Mouse (Mus musculus) intestine, embryonic 16.5 days (tissue): Measurements from ENCODE around the gene Phf11c. TPM values are rescaled to one million over a fixed set of nuclear protein-coding genes. Genes with fewer than 3 reads are reported as not detected.
"Not testable (repeated sequence)": the region's sequence is repeated elsewhere in the genome, so short reads cannot be mapped to it uniquely, and the experiment has no call there.

Experiments
- ATAC-seq: fragments of 200-750 bp; cut with Nextera tagmentation; 2 replicates; pipeline ENCODE4 v1.8.0; 2017; ENCODE audit warnings: moderate TSS enrichment, moderate library complexity
- H3K27ac ChIP-seq: fragments of 300-500 bp; sonication (generic); 2 replicates; pipeline ENCODE4 v1.5.1; 2014; ENCODE audit warnings: mild to moderate bottlenecking, low read length
- H3K27me3 ChIP-seq: fragments of 300-500 bp; sonication (generic); replicated peaks from 2 replicates; pipeline ENCODE4 v1.6.1; 2014; ENCODE audit warnings: low read length, control low read depth, mixed read lengths; ENCODE audit not compliant: control insufficient read depth, insufficient read depth
- H3K36me3 ChIP-seq: fragments of 300-500 bp; sonication (generic); 2 replicates; pipeline ENCODE4 v1.6.1; 2014; ENCODE audit warnings: low read length, control low read depth; ENCODE audit not compliant: control insufficient read depth, insufficient read depth
- H3K4me1 ChIP-seq: fragments of 300-500 bp; sonication (generic); 2 replicates; pipeline ENCODE4 v1.6.1; 2014; ENCODE audit warnings: low read length, control low read depth, mixed read lengths; ENCODE audit not compliant: control insufficient read depth, insufficient read depth
- H3K4me2 ChIP-seq: fragments of 300-500 bp; sonication (generic); 2 replicates; pipeline ENCODE4 v1.6.1; 2014; ENCODE audit warnings: low read depth, low read length, control low read depth
- H3K4me3 ChIP-seq: fragments of 300-500 bp; sonication (generic); 2 replicates; pipeline ENCODE4 v1.5.1; 2014; ENCODE audit warnings: mild to moderate bottlenecking, low read length
- H3K9ac ChIP-seq: fragments of 300-500 bp; sonication (generic); 2 replicates; pipeline ENCODE4 v1.6.1; 2014; ENCODE audit warnings: low read depth, low read length
- H3K9me3 ChIP-seq: fragments of 300-500 bp; sonication (generic); 2 replicates; pipeline ENCODE4 v1.6.1; 2016; ENCODE audit warnings: low read length, control low read depth; ENCODE audit not compliant: control insufficient read depth
- WGBS: fragments of 180-500 bp; shearing (Covaris S2); extraction: QIAGEN DNeasy Blood & Tissue Kit; methylation state at CpG from one replicate; pipeline ENCODE4 v1.1.7; 2014; 5-methylcytosine and 5-hydroxymethylcytosine counted together
- polyA plus RNA-seq: library from polyadenylated mRNA; unstranded; fragments of >200 nt; fragmentation: Nextera tagmentation; extraction: Ambion mirVana; gene quantifications from 2 replicates; pipeline ENCODE4 v1.2.1, GENCODE M21; 2015

Phf11c gene
- polyA plus RNA-seq, 1 experiment from 2014 or later, result 0.57 TPM

DNA sequence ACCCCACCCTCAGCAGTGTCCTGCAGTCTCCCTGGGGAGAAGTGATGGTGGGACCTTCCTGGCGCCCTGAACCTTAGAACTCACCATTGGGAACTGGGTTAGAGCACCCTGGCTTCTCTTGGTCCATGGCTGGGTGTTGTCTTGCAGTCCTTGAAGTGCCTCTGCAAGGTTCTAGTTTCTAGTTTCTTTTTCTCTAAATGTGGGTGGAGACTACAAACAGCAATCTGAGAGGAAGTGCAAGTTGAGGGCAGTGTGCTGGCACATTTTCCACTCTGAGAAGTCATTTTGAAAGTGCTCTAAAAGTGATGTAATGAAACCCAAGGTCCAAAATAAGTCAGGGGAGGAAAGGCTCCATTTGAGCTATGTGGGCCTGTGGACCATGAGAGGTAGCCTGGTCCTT, 54.0 kb downstream of the Phf11c start, which contains the start of gene Phf11b:
TSS of gene Phf11b (minus strand) at position 163 of the 400 bp plus-strand sequence.
- not testable (repeated sequence) for H3K4me3 ChIP-seq, H3K36me3 ChIP-seq, H3K27ac ChIP-seq, H3K9ac ChIP-seq, ATAC-seq, H3K4me1 ChIP-seq, H3K27me3 ChIP-seq, H3K4me2 ChIP-seq, H3K9me3 ChIP-seq
- WGBS, result 64% methylated on average over 1 of the region's 1 CpGs

DNA sequence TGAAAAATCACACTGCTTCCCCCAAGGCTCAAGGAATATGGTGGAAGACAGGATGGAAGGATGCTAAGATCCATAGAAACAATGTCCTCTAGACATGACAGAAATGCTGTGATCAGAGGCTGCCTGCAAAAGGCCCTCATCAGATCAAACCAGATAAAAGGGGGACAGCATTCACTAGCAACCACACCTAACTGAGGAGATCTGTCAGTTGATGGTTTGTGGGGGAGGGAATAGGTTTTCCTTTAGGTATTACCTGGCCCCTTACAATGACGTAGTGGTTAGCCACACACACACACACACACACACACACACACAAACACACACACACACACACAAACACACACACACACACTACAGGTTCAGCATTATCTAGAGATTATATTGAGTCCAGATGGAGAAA, 55.6 kb downstream of the Phf11c start:
- H3K4me2 ChIP-seq, result no peak overlapping the region
- ATAC-seq, result no peak
- no peak overlapping the region for H3K27ac ChIP-seq
- H3K27me3 ChIP-seq, result no peaks in the 10 kb centered on the region
- no peaks in the 10 kb centered on the region for H3K9me3 ChIP-seq
- 90% methylated on average over 1 of the region's 1 CpGs for WGBS
- H3K4me1 ChIP-seq, result no peaks in the 10 kb centered on the region
- no peak overlapping the region for H3K4me3 ChIP-seq
- H3K9ac ChIP-seq, result no peak overlapping the region
- H3K36me3 ChIP-seq, result no peaks in the 10 kb centered on the region

- H3K36me3 ChIP-seq, H3K4me1 ChIP-seq, H3K27me3 ChIP-seq, ATAC-seq, H3K9ac ChIP-seq, H3K27ac ChIP-seq, H3K9me3 ChIP-seq, H3K4me2 ChIP-seq, H3K4me3 ChIP-seq: not testable (repeated sequence)
- WGBS, result 89% methylated on average over 3 of the region's 3 CpGs
Observed at GRCm38 (mm10) chr14:59336056-59336455, 59.1 kb downstream of the Phf11c start.

Other genes starting within 250 kb of the Phf11c start
- gene Gm5142, start 216.6 kb downstream of the Phf11c start, polyA plus RNA-seq, result not detected in 2 replicates
- 46.4 and 51.0 TPM in 2 replicates for gene Rcbtb1, start 194.2 kb downstream of the Phf11c start, polyA plus RNA-seq
- not detected in 2 replicates for gene Gm6904, start 135.2 kb downstream of the Phf11c start, polyA plus RNA-seq
- 0.13 and 0.17 TPM in 2 replicates for gene Phf11a, start 97.9 kb downstream of the Phf11c start, polyA plus RNA-seq
- 0.88 and 1.0 TPM in 2 replicates for gene Phf11b, start 54.0 kb downstream of the Phf11c start, polyA plus RNA-seq
- gene Phf11d, start 29.9 kb downstream of the Phf11c start, polyA plus RNA-seq, result 2.0 and 2.2 TPM in 2 replicates
- gene Setdb2, start 45.5 kb upstream of the Phf11c start, polyA plus RNA-seq, result 7.2 and 8.3 TPM in 2 replicates
- gene Cab39l, start 45.6 kb upstream of the Phf11c start, polyA plus RNA-seq, result 35.9 and 36.2 TPM in 2 replicates
- 30.4 and 32.3 TPM in 2 replicates for gene Cdadc1, start 202.6 kb upstream of the Phf11c start, polyA plus RNA-seq
- gene Shisa2, start 229.9 kb upstream of the Phf11c start, polyA plus RNA-seq, result 5.9 TPM in 2 replicates